In genomic region chr7:100653480-100654266, GRCm38 (mm10) we compare ENCODE assay signal across 9 mouse cellular contexts. TPM values are rescaled to one million over a fixed set of nuclear protein-coding genes. Genes with fewer than 3 reads are reported as not detected.
DNase-seq lines count a peak whose midpoint lies in the region; ATAC-seq lines count a peak whose summit lies in the region.
"Had no signal": no experiment of that assay in that cellular context is flagged by ENCODE, and none has a peak within 500 bp of the region (broad histone marks: within the 10 kb centered on the region; RNA-seq: fewer than 3 reads in every experiment).

No protein-coding gene starts in this region.

- no peaks in the 10 kb centered on the region for H3K36me3 ChIP-seq in forebrain, embryonic 16.5 days (ENCODE audit: control insufficient read depth, insufficient read depth)

- no peak overlapping the region for H3K9ac ChIP-seq in forebrain, embryonic 16.5 days (replicated peaks; ENCODE audit: low read depth, low read length)
- H3K9ac ChIP-seq: limb, embryonic 13.5 days had no signal

- H3K4me1 ChIP-seq in forebrain, embryonic 16.5 days (replicated peaks; ENCODE audit: control insufficient read depth, insufficient read depth, low read length): peaks cover 9% of the 10 kb centered on the region

- WGBS in forebrain, embryonic 16.5 days: 50% methylated on average over 9 of the region's 9 CpGs

- H3K27me3 ChIP-seq in forebrain, embryonic 16.5 days (replicated peaks; ENCODE audit: control insufficient read depth, insufficient read depth, low read length): no peaks in the 10 kb centered on the region
- H3K27me3 ChIP-seq: limb, embryonic 13.5 days had no signal

- H3K4me3 ChIP-seq in forebrain, embryonic 16.5 days (replicated peaks; ENCODE audit: low read length): no peak overlapping the region
- H3K4me3 ChIP-seq: limb, embryonic 13.5 days had no signal

- H3K27ac ChIP-seq in forebrain, embryonic 16.5 days (ENCODE audit: low read length): no peak overlapping the region
- H3K27ac ChIP-seq: limb, embryonic 13.5 days had no signal

- DNase-seq in heart, postnatal 4 days: peak; percentile 4
- DNase-seq in heart, postnatal 14 days: no peak
- peak; percentile 56 to 81 for DNase-seq in left cerebral cortex, postnatal 14 days (ENCODE audit: low spot score in 2 of 2)
- DNase-seq in retina, postnatal 1 day: peak; percentile 94
- DNase-seq in kidney, adult 8-10 months: no peak
- DNase-seq in gastrocnemius, postnatal 10 days: no peak
- no peak for DNase-seq in spleen, postnatal 10 days (ENCODE audit: low spot score in 2 of 2)

- peak; percentile 73 for ATAC-seq in forebrain, embryonic 16.5 days

- H3K9me3 ChIP-seq in forebrain, embryonic 16.5 days (ENCODE audit: control insufficient read depth, low read length): no peaks in the 10 kb centered on the region
- H3K9me3 ChIP-seq: limb, embryonic 13.5 days had no signal

- H3K4me2 ChIP-seq in forebrain, embryonic 16.5 days (ENCODE audit: low read length): no peak overlapping the region
- H3K4me2 ChIP-seq: limb, embryonic 13.5 days had no signal

- intact Hi-C loops in heart, postnatal 14 days (cut with DNase I): no loop called here
- intact Hi-C loops in left cerebral cortex, postnatal 14 days (cut with DNase I): no loop called here

RNA-seq across cellular contexts. Expression of gene Plekhb1, which starts 8.5 kb away (rescaled TPM):
- total RNA-seq in heart, postnatal 4 days (2021): 1 to 10 TPM in 1 of 2 experiments, under 1 TPM in 1; 0.65 to 1.5 TPM
- 1 to 10 TPM; 1.8 to 2.3 TPM for total RNA-seq in heart, postnatal 14 days (2021)
- polyA plus RNA-seq in forebrain, embryonic 16.5 days (2015; fragmentation: Nextera tagmentation; extraction: Ambion mirVana): 7.1 and 7.6 TPM in 2 replicates
- total RNA-seq in left cerebral cortex, postnatal 14 days (2021): 10 to 100 TPM; 41.6 to 54.0 TPM
- total RNA-seq in gastrocnemius, postnatal 10 days (2021): 10 to 100 TPM; 19.6 to 25.2 TPM

RNA-seq across cellular contexts. Expression of gene Mrpl48, which starts 45.6 kb away (rescaled TPM):
- 10 to 100 TPM; 74.9 to 78.5 TPM for total RNA-seq in heart, postnatal 4 days (2021)
- 10 to 100 TPM; 65.9 to 70.4 TPM for total RNA-seq in heart, postnatal 14 days (2021)
- 70.1 and 73.5 TPM in 2 replicates for polyA plus RNA-seq in forebrain, embryonic 16.5 days (2015; fragmentation: Nextera tagmentation; extraction: Ambion mirVana)
- 10 to 100 TPM; 54.5 to 55.7 TPM for total RNA-seq in left cerebral cortex, postnatal 14 days (2021)
- total RNA-seq in gastrocnemius, postnatal 10 days (2021): 10 to 100 TPM; 79.2 to 87.0 TPM

RNA-seq across cellular contexts. Expression of gene Rab6a, which starts 46.5 kb away (rescaled TPM):
- total RNA-seq in heart, postnatal 4 days (2021): 10 to 100 TPM; 84.1 to 84.7 TPM
- total RNA-seq in heart, postnatal 14 days (2021): 10 to 100 TPM; 66.0 to 67.1 TPM
- 209 and 217 TPM in 2 replicates for polyA plus RNA-seq in forebrain, embryonic 16.5 days (2015; fragmentation: Nextera tagmentation; extraction: Ambion mirVana)
- 100 to 1,000 TPM; 389 to 396 TPM for total RNA-seq in left cerebral cortex, postnatal 14 days (2021)
- 10 to 100 TPM; 74.9 to 75.2 TPM for total RNA-seq in gastrocnemius, postnatal 10 days (2021)

RNA-seq across cellular contexts. Expression of gene Fam168a, which starts 52.8 kb away (rescaled TPM):
- total RNA-seq in heart, postnatal 4 days (2021): 10 to 100 TPM; 55.1 to 58.6 TPM
- total RNA-seq in heart, postnatal 14 days (2021): 10 to 100 TPM; 46.6 to 50.7 TPM
- polyA plus RNA-seq in forebrain, embryonic 16.5 days (2015; fragmentation: Nextera tagmentation; extraction: Ambion mirVana): 118 and 119 TPM in 2 replicates
- total RNA-seq in left cerebral cortex, postnatal 14 days (2021): 100 to 1,000 TPM; 299 to 305 TPM
- total RNA-seq in gastrocnemius, postnatal 10 days (2021): 10 to 100 TPM; 51.6 to 55.3 TPM

Comparison
In these comparisons a context has a peak if more than half of its experiments do, and no peak if none do; other contexts are left out.
1. DNase-seq: peak in heart, postnatal 4 days (single experiment), left cerebral cortex, postnatal 14 days (2 of 2) and retina, postnatal 1 day (single experiment); none in heart, postnatal 14 days (0 of 2), kidney, adult 8-10 months (0 of 2), gastrocnemius, postnatal 10 days (single experiment) and spleen, postnatal 10 days (0 of 2).
2. RNA of gene Plekhb1, which starts 8.5 kb away (total RNA-seq): 41.6 to 54.0 TPM in left cerebral cortex, postnatal 14 days and 19.6 to 25.2 TPM in gastrocnemius, postnatal 10 days; 1.8 to 2.3 TPM in heart, postnatal 14 days and 0.65 to 1.5 TPM in heart, postnatal 4 days; every median in the first group is over 4 times any median in the second.
3. RNA of gene Rab6a, which starts 46.5 kb away (total RNA-seq): 389 to 396 TPM in left cerebral cortex, postnatal 14 days; 84.1 to 84.7 TPM in heart, postnatal 4 days, 74.9 to 75.2 TPM in gastrocnemius, postnatal 10 days and 66.0 to 67.1 TPM in heart, postnatal 14 days; every median in the first group is over 4 times any median in the second.